ENCODE assay signal across 8 mouse cellular contexts in the genomic region with DNA sequence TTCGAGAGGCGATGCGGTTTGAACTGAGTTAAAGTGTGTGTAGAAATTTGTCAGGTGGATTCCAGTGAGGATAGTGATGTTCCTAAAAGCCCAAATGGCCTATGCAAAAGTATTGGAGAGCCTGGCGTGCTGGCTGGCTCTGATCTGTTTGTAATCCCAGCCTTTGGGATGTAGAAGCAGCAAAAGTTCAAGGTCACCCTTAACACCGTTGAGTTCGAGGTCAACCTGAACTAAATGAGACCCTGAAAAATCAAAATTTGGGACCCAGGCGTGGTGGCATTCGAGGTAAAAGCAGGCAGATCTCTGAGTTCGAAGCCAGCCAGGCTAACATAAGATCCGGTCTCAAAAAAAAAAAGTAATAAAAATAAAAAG. TPM values are rescaled to one million over a fixed set of nuclear protein-coding genes. Genes with fewer than 3 reads are reported as not detected.
DNase-seq lines count a peak whose midpoint lies in the region; ATAC-seq and TF ChIP-seq lines count a peak whose summit lies in the region.

No protein-coding gene starts in this region.

- no peaks in the 10 kb centered on the region for H3K4me1 ChIP-seq in embryonic facial prominence, embryonic 11.5 days (ENCODE audit: control insufficient read depth, insufficient read depth, low read length)
- H3K4me1 ChIP-seq in hindbrain, embryonic 16.5 days (ENCODE audit: control insufficient read depth, insufficient read depth, low read depth, low read length) = peaks cover 18% of the 10 kb centered on the region
- no peaks in the 10 kb centered on the region for H3K4me1 ChIP-seq in midbrain, postnatal 0 days (ENCODE audit: insufficient read depth, low read length)

- ATAC-seq in embryonic facial prominence, embryonic 11.5 days (replicated peaks; ENCODE audit: insufficient number of reproducible peaks, low FRiP score, low TSS enrichment, low read depth) = no peak
- ATAC-seq in hindbrain, embryonic 16.5 days = no peak
- 0 out of 2 replicates have a peak, but pooled peaks have one; percentile 4 for ATAC-seq in midbrain, postnatal 0 days (ENCODE audit: low FRiP score)

- no peaks in the 10 kb centered on the region for H3K9me3 ChIP-seq in embryonic facial prominence, embryonic 11.5 days (replicated peaks; ENCODE audit: control insufficient read depth, low read length)
- H3K9me3 ChIP-seq in hindbrain, embryonic 16.5 days (ENCODE audit: control insufficient read depth, low read length) = no peaks in the 10 kb centered on the region
- no peaks in the 10 kb centered on the region for H3K9me3 ChIP-seq in midbrain, postnatal 0 days (ENCODE audit: low read length)

- intact Hi-C loops in gastrocnemius, postnatal 14 days (cut with DNase I; ENCODE audit: low total_unique reads) = no loop called here

- DNase-seq in layer of hippocampus, adult 2 months (ENCODE audit: low spot score in 2 of 2) = no peak
- no peak for DNase-seq in layer of hippocampus, postnatal 36 days
- no peak for DNase-seq in embryonic facial prominence, embryonic 11.5 days (ENCODE audit: low spot score)
- DNase-seq in midbrain, postnatal 0 days (ENCODE audit: low spot score) = no peak
- no peak for DNase-seq in gastrocnemius, postnatal 14 days
- no peak for DNase-seq in frontal cortex, postnatal 10 days (ENCODE audit: low spot score in 2 of 2)
- no peak for DNase-seq in cerebellum, adult 18-20 months

- H3K27me3 ChIP-seq in embryonic facial prominence, embryonic 11.5 days (ENCODE audit: control insufficient read depth, insufficient read depth, low read length) = no peaks in the 10 kb centered on the region
- no peaks in the 10 kb centered on the region for H3K27me3 ChIP-seq in hindbrain, embryonic 16.5 days (replicated peaks; ENCODE audit: control insufficient read depth, insufficient read depth, low read length)
- H3K27me3 ChIP-seq in midbrain, postnatal 0 days (ENCODE audit: insufficient read depth, low read length) = no peaks in the 10 kb centered on the region

- peak overlapping the region; percentile 64 for H3K4me2 ChIP-seq in embryonic facial prominence, embryonic 11.5 days (ENCODE audit: low read depth, low read length)
- H3K4me2 ChIP-seq in hindbrain, embryonic 16.5 days (ENCODE audit: low read length) = peak overlapping the region; percentile 62
- peak overlapping the region; percentile 65 for H3K4me2 ChIP-seq in midbrain, postnatal 0 days (ENCODE audit: low read depth, low read length, poor library complexity, severe bottlenecking)

- no peaks in the 10 kb centered on the region for H3K36me3 ChIP-seq in embryonic facial prominence, embryonic 11.5 days (replicated peaks; ENCODE audit: control insufficient read depth, insufficient read depth, low read depth, low read length)
- H3K36me3 ChIP-seq in hindbrain, embryonic 16.5 days (ENCODE audit: control insufficient read depth, insufficient read depth, low read length) = no peaks in the 10 kb centered on the region
- no peaks in the 10 kb centered on the region for H3K36me3 ChIP-seq in midbrain, postnatal 0 days (ENCODE audit: insufficient read depth, low read length)

- TF ChIP-seq CTCF in layer of hippocampus, adult 2 months (conservative IDR thresholded peaks at IDR 0.05) = no peak
- no peak for TF ChIP-seq CTCF in midbrain, postnatal 0 days (IDR thresholded peaks at IDR 0.05)

- peak overlapping the region; percentile 95 for H3K4me3 ChIP-seq in layer of hippocampus, adult 2 months
- H3K4me3 ChIP-seq in embryonic facial prominence, embryonic 11.5 days (ENCODE audit: low read depth, low read length) = peak overlapping the region; percentile 58
- peak overlapping the region; percentile 86 for H3K4me3 ChIP-seq in hindbrain, embryonic 16.5 days (ENCODE audit: low read length)
- peak overlapping the region; percentile 78 for H3K4me3 ChIP-seq in midbrain, postnatal 0 days (ENCODE audit: low read depth, low read length)

- H3K27ac ChIP-seq in layer of hippocampus, adult 2 months = peak overlapping the region; percentile 88
- H3K27ac ChIP-seq in embryonic facial prominence, embryonic 11.5 days (replicated peaks; ENCODE audit: low read depth, low read length) = no peak overlapping the region
- H3K27ac ChIP-seq in hindbrain, embryonic 16.5 days (ENCODE audit: low read depth, low read length) = peak overlapping the region; percentile 57; the same call in 1 of the 2 replicates
- no peak overlapping the region for H3K27ac ChIP-seq in midbrain, postnatal 0 days (ENCODE audit: low read depth, low read length)

- WGBS in embryonic facial prominence, embryonic 11.5 days = 46% methylated on average over 10 of the region's 10 CpGs
- 51% methylated on average over 10 of the region's 10 CpGs for WGBS in hindbrain, embryonic 16.5 days
- WGBS in midbrain, postnatal 0 days = 51% methylated on average over 10 of the region's 10 CpGs

- H3K9ac ChIP-seq in embryonic facial prominence, embryonic 11.5 days (replicated peaks; ENCODE audit: low read length) = peak overlapping the region; percentile 72
- H3K9ac ChIP-seq in hindbrain, embryonic 16.5 days (ENCODE audit: low read depth, low read length) = peak overlapping the region; percentile 74
- H3K9ac ChIP-seq in midbrain, postnatal 0 days (replicated peaks; ENCODE audit: low read length, poor library complexity, severe bottlenecking) = peak overlapping the region; percentile 53

RNA-seq across cellular contexts. Expression of a gene that starts 0.6 kb away (rescaled TPM):
- total RNA-seq in layer of hippocampus, adult 2 months (2021) = 10 to 100 TPM; 14.9 to 16.7 TPM
- 10 to 100 TPM; 12.8 to 14.4 TPM for total RNA-seq in layer of hippocampus, postnatal 36 days (2021)
- 13.2 and 13.6 TPM in 2 replicates for polyA plus RNA-seq in embryonic facial prominence, embryonic 11.5 days (2014; fragmentation: Nextera tagmentation; extraction: Ambion mirVana)
- polyA plus RNA-seq in hindbrain, embryonic 16.5 days (2015; fragmentation: Nextera tagmentation; extraction: Ambion mirVana) = 17.5 and 18.8 TPM in 2 replicates
- 11.0 and 16.7 TPM in 2 replicates for total RNA-seq in midbrain, postnatal 0 days (2014; rRNA removed)
- 15.2 and 16.8 TPM in 2 replicates for polyA plus RNA-seq in midbrain, postnatal 0 days (2015; fragmentation: Nextera tagmentation; extraction: Ambion mirVana)
- total RNA-seq in gastrocnemius, postnatal 14 days (2021) = 1 to 10 TPM; 3.3 to 5.7 TPM

RNA-seq across cellular contexts. Expression of a gene that starts 0.8 kb away (rescaled TPM):
- 10 to 100 TPM; 64.1 to 67.0 TPM for total RNA-seq in layer of hippocampus, adult 2 months (2021)
- 10 to 100 TPM; 58.5 to 60.8 TPM for total RNA-seq in layer of hippocampus, postnatal 36 days (2021)
- 138 and 150 TPM in 2 replicates for polyA plus RNA-seq in embryonic facial prominence, embryonic 11.5 days (2014; fragmentation: Nextera tagmentation; extraction: Ambion mirVana)
- polyA plus RNA-seq in hindbrain, embryonic 16.5 days (2015; fragmentation: Nextera tagmentation; extraction: Ambion mirVana) = 50.8 and 69.0 TPM in 2 replicates
- total RNA-seq in midbrain, postnatal 0 days (2014; rRNA removed) = 35.9 and 47.6 TPM in 2 replicates
- polyA plus RNA-seq in midbrain, postnatal 0 days (2015; fragmentation: Nextera tagmentation; extraction: Ambion mirVana) = 43.8 TPM in 2 replicates
- total RNA-seq in gastrocnemius, postnatal 14 days (2021) = 10 to 100 TPM; 63.3 to 64.6 TPM

Comparison
In these comparisons a context has a peak if more than half of its experiments do, and no peak if none do; other contexts are left out.
1. H3K27ac ChIP-seq: peak in layer of hippocampus, adult 2 months (single experiment) and hindbrain, embryonic 16.5 days (single experiment); none in embryonic facial prominence, embryonic 11.5 days (single experiment) and midbrain, postnatal 0 days (single experiment).
2. Peak in every context shown above with its lines, with median percentiles within 50 percentile points of each other: H3K4me3 ChIP-seq, H3K4me2 ChIP-seq and H3K9ac ChIP-seq.